Mouse (Mus musculus) thymus, adult 2 months (tissue): ENCODE measurements around the gene Sfpq. TPM values are rescaled to one million over a fixed set of nuclear protein-coding genes. Genes with fewer than 3 reads are reported as not detected.

Source experiments
- DNase-seq: peaks from one replicate; pipeline ENCODE4 v3.0.0; 2021
- H3K27ac ChIP-seq: fragments of 200-500 bp; 2 replicates; pipeline ENCODE4 v1.5.1; 2012; ENCODE audit warnings: low read length, control low read depth; ENCODE audit not compliant: control insufficient read depth, insufficient read depth
- H3K27me3 ChIP-seq: fragments of 200-500 bp; 2 replicates; pipeline ENCODE4 v1.6.1; 2012; ENCODE audit warnings: mild to moderate bottlenecking, low read length, moderate library complexity, mixed read lengths; ENCODE audit not compliant: control insufficient read depth, insufficient read depth
- H3K36me3 ChIP-seq: fragments of 200-500 bp; 2 replicates; pipeline ENCODE4 v1.6.1; 2012; ENCODE audit warnings: mild to moderate bottlenecking, low read length, moderate library complexity; ENCODE audit not compliant: control insufficient read depth, insufficient read depth
- H3K4me1 ChIP-seq: fragments of 200-500 bp; replicated peaks from 2 replicates; pipeline ENCODE4 v1.6.1; 2012; ENCODE audit warnings: low read length; ENCODE audit not compliant: control insufficient read depth, insufficient read depth
- H3K4me3 ChIP-seq: fragments of 200-500 bp; 2 replicates; pipeline ENCODE4 v1.5.1; 2012; ENCODE audit warnings: mild to moderate bottlenecking, low read length, control low read depth, moderate library complexity; ENCODE audit not compliant: control insufficient read depth, insufficient read depth
- CTCF ChIP-seq: fragments of 200-500 bp; IDR thresholded peaks from 2 replicates; pipeline ENCODE4 v1.5.1; 2012; ENCODE audit warnings: mild to moderate bottlenecking, control low read depth, low read length, moderate library complexity, borderline replicate concordance; ENCODE audit not compliant: control insufficient read depth, poor library complexity, insufficient read depth; ENCODE audit errors: extremely low read depth
- POLR2A ChIP-seq: fragments of 200-500 bp; IDR thresholded peaks from 2 replicates; pipeline ENCODE4 v1.6.1; 2012; ENCODE audit warnings: mild to moderate bottlenecking, low read length, control low read depth, moderate library complexity; ENCODE audit not compliant: control insufficient read depth, poor library complexity, insufficient read depth; ENCODE audit errors: extremely low read depth
- WGBS: fragments of 180-500 bp; shearing (Covaris S2); methylation state at CpG from one replicate; pipeline ENCODE4 v1.1.7; 2018; 5-methylcytosine and 5-hydroxymethylcytosine counted together
- polyA plus RNA-seq: library from polyadenylated mRNA; depleted of rRNA; stranded (reverse); fragments of >200 nt; gene quantifications from 2 replicates; pipeline ENCODE4 v1.2.3, GENCODE M21; 2012

The Sfpq gene
- polyA plus RNA-seq, 1 experiment, result 141 TPM

- TF ChIP-seq CTCF (no peak), POLR2A (no peak)
- 92% methylated on average over 3 of the region's 3 CpGs for WGBS
- H3K36me3 ChIP-seq, result peaks cover 65% of the 10 kb centered on the region
Observed at GRCm38 (mm10) chr4:127039871-127040483, 18.9 kb downstream of the Sfpq start.

DNA sequence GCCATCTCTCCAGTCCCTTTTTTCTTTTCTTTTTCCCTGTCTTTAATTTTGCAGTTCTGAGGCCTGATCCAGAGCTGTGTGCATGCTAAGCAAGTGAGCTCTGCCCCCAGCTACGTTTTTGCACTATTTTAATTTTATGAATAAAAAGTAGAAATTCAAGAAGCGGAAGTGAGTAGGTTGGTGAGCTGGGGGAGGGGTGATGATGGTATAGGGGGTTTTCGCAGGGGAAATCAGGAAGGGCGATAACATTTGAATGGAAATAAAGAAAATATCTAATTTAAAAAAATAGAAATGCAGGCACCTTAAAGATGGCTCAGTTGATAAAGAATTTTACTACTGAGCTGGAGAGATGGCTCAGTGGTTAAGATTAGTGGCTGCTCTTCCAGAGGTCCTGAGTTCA, 22.4 kb downstream of the Sfpq start:
- 87% methylated on average over 4 of the region's 4 CpGs for WGBS
- Histone ChIP-seq H3K36me3 (peaks cover 48% of the 10 kb centered on the region), H3K27me3 (no peaks in the 10 kb centered on the region), H3K4me1 (no peaks in the 10 kb centered on the region), H3K4me3 (no peak overlapping the region), H3K27ac (no peak overlapping the region)
- TF ChIP-seq POLR2A (no peak), CTCF (no peak)
- no peak for DNase-seq

More at GRCm38 (mm10) chr4:127039871-127040483, 18.9 kb downstream of the Sfpq start:
- Histone ChIP-seq H3K4me3 (no peak overlapping the region), H3K4me1 (no peaks in the 10 kb centered on the region), H3K27me3 (no peaks in the 10 kb centered on the region), H3K27ac (no peak overlapping the region)
- DNase-seq, result no peak

DNA sequence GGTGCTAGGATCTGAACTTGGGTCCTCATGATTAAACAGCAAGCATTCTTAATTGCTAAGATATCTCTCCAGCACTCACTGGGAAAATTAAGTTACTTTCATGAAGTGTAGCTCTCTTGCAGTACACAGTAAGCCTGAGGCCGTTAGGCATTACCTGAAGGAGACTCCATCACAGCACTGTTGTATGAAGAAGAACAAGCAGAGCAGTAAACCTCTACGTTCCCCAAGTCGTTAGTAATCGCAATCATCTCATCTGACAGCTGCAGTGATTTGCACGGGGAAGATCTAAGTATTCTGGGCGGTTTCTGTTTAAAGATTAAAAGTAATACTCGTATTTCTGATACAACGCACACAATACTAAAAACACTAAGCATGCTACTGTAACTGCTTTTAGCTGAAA, 30.0 kb downstream of the Sfpq start:
- Histone ChIP-seq H3K4me3 (no peak overlapping the region), H3K27ac (no peak overlapping the region), H3K36me3 (peaks cover 74% of the 10 kb centered on the region), H3K4me1 (no peaks in the 10 kb centered on the region), H3K27me3 (no peaks in the 10 kb centered on the region)
- TF ChIP-seq POLR2A, result no peak
- TF ChIP-seq CTCF, result no peak
- DNase-seq, result no peak
- 95% methylated on average over 8 of the region's 8 CpGs for whole genome bisulfite sequencing

DNA sequence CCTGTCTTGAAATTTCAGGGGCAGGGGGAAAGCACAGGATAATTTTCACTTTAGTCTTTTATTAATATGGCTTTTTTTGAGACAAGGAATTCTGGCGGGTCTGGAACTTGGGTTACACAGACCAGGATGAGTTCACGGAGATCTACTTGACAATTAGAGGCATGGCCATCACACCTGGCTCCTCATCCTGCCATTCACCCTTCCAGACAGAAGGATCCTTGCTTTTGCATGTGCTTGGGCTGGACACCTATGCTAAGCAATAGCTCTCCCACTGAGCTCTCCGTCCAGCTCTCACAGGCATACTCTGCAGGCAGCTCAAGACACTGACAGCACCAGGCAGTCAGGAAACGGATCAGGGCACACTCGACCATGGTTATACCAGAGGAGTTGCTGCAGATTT, 31.9 kb downstream of the Sfpq start:
- TF ChIP-seq POLR2A (no peak), CTCF (no peak)
- Histone ChIP-seq H3K36me3 (peaks cover 61% of the 10 kb centered on the region), H3K27ac (no peak overlapping the region), H3K27me3 (no peaks in the 10 kb centered on the region), H3K4me3 (no peak overlapping the region), H3K4me1 (no peaks in the 10 kb centered on the region)
- no peak for DNase-seq
- WGBS, result 97% methylated on average over 5 of the region's 5 CpGs

DNA sequence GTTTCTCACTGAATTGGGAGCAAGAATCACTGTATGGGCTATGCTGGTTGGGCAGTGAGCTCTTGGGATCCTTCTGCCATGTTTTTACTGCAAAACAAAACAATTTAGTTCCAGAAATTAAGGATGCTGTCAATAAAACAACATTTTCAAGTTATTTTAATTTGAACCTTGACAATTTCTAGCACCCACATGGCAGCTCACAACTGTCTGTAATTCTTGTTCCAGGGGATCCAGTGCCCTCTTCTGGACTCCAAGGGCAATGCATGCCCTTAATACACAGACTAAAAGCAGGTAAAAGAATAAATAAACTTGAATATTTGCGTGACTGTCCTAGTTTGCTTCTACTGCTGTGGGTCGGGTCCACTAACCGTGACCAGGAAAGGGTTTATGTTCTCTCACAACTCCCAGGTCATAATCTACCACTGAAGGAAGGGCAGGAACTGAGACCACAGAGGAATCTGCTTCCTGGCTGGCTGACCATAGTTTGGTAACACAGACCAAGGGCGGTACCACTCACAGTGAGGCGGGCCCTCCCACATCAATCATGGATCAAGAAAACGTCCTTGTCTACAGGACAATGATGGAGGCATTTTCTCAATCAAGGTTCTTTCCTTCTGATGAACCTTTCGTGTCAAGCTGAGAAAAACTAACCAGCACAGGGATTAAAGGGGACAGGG, 33.5 kb downstream of the Sfpq start:
- Histone ChIP-seq H3K27me3 (no peaks in the 10 kb centered on the region), H3K4me3 (no peak overlapping the region), H3K27ac (no peak overlapping the region), H3K36me3 (peaks cover 46% of the 10 kb centered on the region), H3K4me1 (no peaks in the 10 kb centered on the region)
- peak; percentile 27 for DNase-seq
- TF ChIP-seq CTCF (no peak), POLR2A (no peak)
- 87% methylated on average over 7 of the region's 7 CpGs for WGBS

DNA sequence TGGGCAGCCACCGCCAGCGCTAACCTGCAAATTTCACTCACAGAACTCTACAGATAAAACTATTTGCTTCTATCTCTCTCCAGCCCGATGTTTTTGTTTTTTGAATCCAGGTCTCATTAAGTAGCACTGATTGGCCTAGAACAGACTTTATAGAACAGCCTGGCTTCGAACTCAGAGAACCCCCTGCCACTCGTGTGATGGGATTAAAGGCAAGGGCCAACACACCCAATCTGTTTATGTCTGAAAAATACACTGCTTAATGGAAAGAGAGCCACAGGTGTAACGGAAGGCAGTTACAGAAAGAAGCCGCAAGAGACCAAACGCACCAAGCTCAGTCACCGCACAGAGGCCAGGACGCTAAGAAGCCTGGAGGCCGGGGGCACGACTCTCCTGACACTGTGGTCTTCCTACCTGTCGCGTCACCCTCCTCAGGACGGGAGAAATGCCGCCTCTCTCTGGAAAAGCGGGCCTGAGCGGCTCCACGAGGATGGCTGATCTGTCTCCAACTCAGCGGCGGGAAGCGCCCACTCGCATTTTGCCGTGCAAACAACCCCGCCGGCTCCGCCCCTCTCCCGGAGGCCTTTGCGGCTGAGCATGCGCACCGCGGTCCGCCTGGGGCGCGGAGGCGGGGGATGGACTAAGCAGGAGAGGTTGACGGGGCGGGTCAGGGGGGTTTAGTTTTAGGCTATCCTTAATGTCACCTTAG, 39.6 kb downstream of the Sfpq start, which contains the start of gene Zmym1:
Gene Zmym1 (minus strand): TSS at position 568 of the 706 bp plus-strand sequence.
- peak within 1 kb of the TSS; percentile 91 for H3K4me3 ChIP-seq
- 0 out of 2 replicates have a peak, but pooled peaks have one; percentile 35 for TF ChIP-seq CTCF
- peak; percentile 79 for TF ChIP-seq POLR2A
- no peaks in the 10 kb centered on the region; the same call in 1 of the 2 replicates for H3K36me3 ChIP-seq
- 2% methylated on average over 38 of the region's 38 CpGs for WGBS
- peaks cover 3% of the 10 kb centered on the region; the same call in 1 of the 2 replicates for H3K4me1 ChIP-seq
- peak; percentile 95 for DNase-seq
- H3K27me3 ChIP-seq, result no peaks in the 10 kb centered on the region
- H3K27ac ChIP-seq, result peak within 1 kb of the TSS; percentile 71
